Comparison of ENCODE assay signal across 25 mouse cellular contexts in genomic region chr4:63860236-63860635, GRCm38 (mm10). TPM values are rescaled to one million over a fixed set of nuclear protein-coding genes. Genes with fewer than 3 reads are reported as not detected.
A peak's percentile ranks its signal among the peaks of the same experiment; 100 is the strongest.
DNase-seq lines count a peak whose midpoint lies in the region; ATAC-seq and TF ChIP-seq lines count a peak whose summit lies in the region.
"Had no signal": no experiment of that assay in that cellular context is flagged by ENCODE, and none has a peak within 500 bp of the region (broad histone marks: within the 10 kb centered on the region; RNA-seq: fewer than 3 reads in every experiment).

No protein-coding gene starts in this region.

- TF ChIP-seq EP300 in CH12.LX (IDR thresholded peaks at IDR 0.05; ENCODE audit: low read length), result no peak

- H3K36me3 ChIP-seq in spleen, adult 2 months (ENCODE audit: control insufficient read depth, insufficient read depth, low read length), result no peaks in the 10 kb centered on the region
- peaks cover 0 to 13% of the 10 kb centered on the region in 2 experiments for H3K36me3 ChIP-seq in CH12.LX (replicated peaks in 1 of 2; ENCODE audit: control insufficient read depth in 1 of 2, insufficient read depth in 1 of 2, low read length in 1 of 2)
- no peaks in the 10 kb centered on the region for H3K36me3 ChIP-seq in macrophage (ENCODE audit: inconsistent target)
- no peaks in the 10 kb centered on the region for H3K36me3 ChIP-seq in kidney, embryonic 14.5 days (ENCODE audit: control insufficient read depth, insufficient read depth, low read length)
- H3K36me3 ChIP-seq: embryonic facial prominence, embryonic 10.5 days; forebrain, embryonic 10.5 days; forebrain, embryonic 15.5 days; heart, embryonic 10.5 days; hindbrain, embryonic 13.5 days had no signal

- ATAC-seq in kidney, embryonic 14.5 days (ENCODE audit: low FRiP score, low TSS enrichment), result no peak
- ATAC-seq: forebrain, embryonic 15.5 days; hindbrain, postnatal 0 days had no signal

- dilution Hi-C loops in CH12.LX (cut with MboI; ENCODE audit: extremely low pct_ligation_motif_present, extremely low pct_unique_long_range_greater_than_20kb, low sequenced_read_pairs), result no loop called here

- peak overlapping the region; percentile 80 for H3K27ac ChIP-seq in spleen, adult 2 months (ENCODE audit: insufficient read depth, low read length)
- H3K27ac ChIP-seq in CH12.LX (ENCODE audit: insufficient read depth, low read depth) (peak overlapping the region; percentile 94), macrophage (peak overlapping the region; percentile 45)
- H3K27ac ChIP-seq in kidney, embryonic 14.5 days (ENCODE audit: low read depth, low read length), result no peak overlapping the region
- H3K27ac ChIP-seq: embryonic facial prominence, embryonic 10.5 days; forebrain, embryonic 10.5 days; forebrain, embryonic 15.5 days; heart, embryonic 10.5 days; hindbrain, embryonic 13.5 days; hindbrain, postnatal 0 days had no signal

- in situ Hi-C loops in CH12.LX (cut with MboI; ENCODE audit: low pct_ligation_motif_present, low pct_unique_long_range_greater_than_20kb, low sequenced_read_pairs), result loop anchor here (5.0 to 10.0 kb wide), 2 partner anchors 67 to 455 kb away; partner anchors contain the start of gene Akna

- peak overlapping the region; percentile 97 for H3K9ac ChIP-seq in CH12.LX (ENCODE audit: insufficient read depth, low read depth)
- no peak overlapping the region for H3K9ac ChIP-seq in kidney, embryonic 14.5 days (ENCODE audit: low read depth, low read length)
- H3K9ac ChIP-seq: forebrain, embryonic 15.5 days; hindbrain, embryonic 13.5 days had no signal

- H3K4me1 ChIP-seq in spleen, adult 2 months (ENCODE audit: control insufficient read depth, insufficient read depth, insufficient read length), result peaks cover 15% of the 10 kb centered on the region
- H3K4me1 ChIP-seq in CH12.LX (ENCODE audit: control insufficient read depth in 1 of 2, insufficient read depth in 2 of 2), result peaks cover 9 to 37% of the 10 kb centered on the region in 2 experiments
- H3K4me1 ChIP-seq in kidney, embryonic 14.5 days (ENCODE audit: control insufficient read depth, insufficient read depth, low read length), result no peaks in the 10 kb centered on the region
- H3K4me1 ChIP-seq: forebrain, embryonic 10.5 days; forebrain, embryonic 15.5 days; heart, embryonic 10.5 days had no signal

- H3K9me3 ChIP-seq in CH12.LX (replicated peaks; ENCODE audit: low read length), result no peaks in the 10 kb centered on the region
- no peaks in the 10 kb centered on the region for H3K9me3 ChIP-seq in kidney, embryonic 14.5 days (ENCODE audit: control insufficient read depth, low read length)
- H3K9me3 ChIP-seq: embryonic facial prominence, embryonic 10.5 days; forebrain, embryonic 10.5 days; forebrain, embryonic 15.5 days; heart, embryonic 10.5 days; hindbrain, embryonic 13.5 days had no signal

- TF ChIP-seq RAD21 in CH12.LX (IDR thresholded peaks at IDR 0.05; ENCODE audit: low read depth, low read length), result no peak

- no peak for TF ChIP-seq POLR2A in spleen, adult 2 months (IDR thresholded peaks at IDR 0.05; ENCODE audit: low read depth, low read length)
- TF ChIP-seq POLR2A in CH12.LX (IDR thresholded peaks at IDR 0.05; ENCODE audit: low read depth, low read length), result 0 out of 2 replicates have a peak, but pooled peaks have one; percentile 45

- no peak for TF ChIP-seq CTCF in spleen, adult 2 months (IDR thresholded peaks at IDR 0.05; ENCODE audit: extremely low read depth, insufficient read depth, insufficient read length, insufficient replicate concordance)
- no peak for TF ChIP-seq CTCF in CH12.LX (conservative IDR thresholded peaks at IDR 0.05 in 1 of 2, IDR thresholded peaks at IDR 0.05 in 1 of 2; ENCODE audit: low read depth in 2 of 2, low read length in 2 of 2)

- H3K4me3 ChIP-seq in spleen, adult 2 months (ENCODE audit: extremely low read depth, insufficient read depth, insufficient read length), result peak overlapping the region; percentile 61
- peak overlapping the region; percentile 64 to 74 (median 71) for H3K4me3 ChIP-seq in CH12.LX (replicated peaks in 1 of 3; ENCODE audit: low read depth in 2 of 3, low read length in 2 of 3, poor library complexity in 1 of 3)
- peak overlapping the region; percentile 27 for H3K4me3 ChIP-seq in macrophage (ENCODE audit: inconsistent target)
- no peak overlapping the region for H3K4me3 ChIP-seq in kidney, embryonic 14.5 days (ENCODE audit: low read length)
- H3K4me3 ChIP-seq: embryonic facial prominence, embryonic 10.5 days; erythroblast, embryonic 14.5 days; forebrain, embryonic 10.5 days; forebrain, embryonic 15.5 days; heart, embryonic 10.5 days; hindbrain, embryonic 13.5 days had no signal

- no peaks in the 10 kb centered on the region for H3K27me3 ChIP-seq in spleen, adult 2 months (ENCODE audit: control insufficient read depth, insufficient read depth, low read length)
- no peaks in the 10 kb centered on the region for H3K27me3 ChIP-seq in CH12.LX (replicated peaks)
- H3K27me3 ChIP-seq in kidney, embryonic 14.5 days (ENCODE audit: control insufficient read depth, insufficient read depth, low read length), result no peaks in the 10 kb centered on the region
- H3K27me3 ChIP-seq: forebrain, embryonic 15.5 days; hindbrain, embryonic 13.5 days had no signal

- H3K79me2 ChIP-seq in CH12.LX (replicated peaks; ENCODE audit: control insufficient read depth, extremely low read depth, insufficient read depth, poor library complexity, severe bottlenecking), result peaks cover 55% of the 10 kb centered on the region
- H3K79me2 ChIP-seq in macrophage (ENCODE audit: inconsistent target), result peaks cover 30% of the 10 kb centered on the region; the same call in 1 of the 2 replicates

- H3K4me2 ChIP-seq in CH12.LX (ENCODE audit: insufficient read depth, low read depth, poor library complexity, severe bottlenecking), result no peak overlapping the region; the same call in 1 of the 2 replicates
- H3K4me2 ChIP-seq in kidney, embryonic 14.5 days (replicated peaks; ENCODE audit: low read depth, low read length), result no peak overlapping the region
- H3K4me2 ChIP-seq: forebrain, embryonic 15.5 days; hindbrain, embryonic 13.5 days had no signal

- WGBS in spleen, adult 2 months, result 71% methylated on average over 5 of the region's 5 CpGs
- WGBS in macrophage (ENCODE audit: missing documents), result 81% methylated on average over 5 of the region's 5 CpGs
- WGBS in kidney, embryonic 14.5 days, result 85% methylated on average over 5 of the region's 5 CpGs

- no peak for DNase-seq in spleen, adult 2 months (ENCODE audit: low read depth in 1 of 2, low spot score in 2 of 2)
- no peak for DNase-seq in spleen, postnatal 36 days (ENCODE audit: low spot score in 2 of 2)
- DNase-seq in CD4-positive helper T cell, adult 2 months (ENCODE audit: low read depth, low spot score), result peak; percentile 68
- no peak for DNase-seq in CH12.LX (ENCODE audit: extremely low read depth)
- DNase-seq in adrenal gland, adult 2 months, result no peak
- DNase-seq in layer of hippocampus, postnatal 36 days, result no peak
- DNase-seq: adrenal gland, postnatal 25 days; cerebellum, adult 18-20 months; cerebellum, adult 9-11 months; cerebellum, postnatal 36 days; gastrocnemius, postnatal 36 days; heart, adult 18-20 months; heart, postnatal 10 days had no signal

TF ChIP-seq in CH12.LX, 34 proteins besides CTCF, POLR2A, EP300 and RAD21:
- TF ChIP-seq MEF2A (IDR thresholded peaks at IDR 0.05; ENCODE audit: borderline replicate concordance, low read depth, low read length), result no peak
- peak; percentile 45; the same call in 1 of the 2 replicates for TF ChIP-seq NRF1 (IDR thresholded peaks at IDR 0.05; ENCODE audit: low read depth, low read length)

RNA-seq across cellular contexts. Expression of gene Tnfsf8, which starts 0.9 kb away (rescaled TPM):
- 1.1 and 1.2 TPM in 2 replicates for polyA plus RNA-seq in spleen, adult 2 months (2012; rRNA removed)
- total RNA-seq in CH12.LX (2012; rRNA removed), result 15.6 and 22.8 TPM in 2 replicates
- 67.9 and 72.5 TPM in 2 replicates for total RNA-seq in CH12.LX (2014; rRNA removed)
- polyA plus RNA-seq in CH12.LX (2012; ENCODE audit: insufficient read length, low read depth), result 19.4 and 19.8 TPM in 2 replicates
- total RNA-seq in macrophage (2018; cell fraction: chromatin; rRNA removed), result 1 to 10 TPM in 8 of 26 experiments, under 1 TPM in 15, not detected in 3; 0.22 to 9.0 (median 0.70) TPM
- total RNA-seq in macrophage (2018; cell fraction: cytosol; rRNA removed), result 1 to 10 TPM in 21 of 26 experiments, under 1 TPM in 5; 0.48 to 4.7 (median 1.5) TPM
- 1 to 10 TPM in 23 of 26 experiments, under 1 TPM in 3; 0.64 to 9.1 (median 3.3) TPM for total RNA-seq in macrophage (2018; cell fraction: nucleus; rRNA removed)
- 0.53 to 2.3 TPM (median 0.56 TPM) in 3 replicates for polyA plus RNA-seq in macrophage (2018)
- under 1 TPM; 0.09 to 0.14 TPM for total RNA-seq in adrenal gland, adult 2 months (2021)
- 0.09 TPM in 1 of 2 replicates, not detected in the other for polyA plus RNA-seq in adrenal gland, adult 2 months (2012; rRNA removed)
- not detected for total RNA-seq in layer of hippocampus, postnatal 36 days (2021)
- polyA plus RNA-seq in kidney, embryonic 14.5 days (2014; fragmentation: Nextera tagmentation; extraction: Ambion mirVana), result not detected in 2 replicates
- total RNA-seq: adrenal gland, postnatal 25 days; gastrocnemius, adult 8-10 months; gastrocnemius, postnatal 36 days; heart, postnatal 10 days; hindbrain, postnatal 0 days; MEL had no signal
- polyA plus RNA-seq: C2C12; embryonic facial prominence, embryonic 10.5 days; erythroblast, embryonic 14.5 days; forebrain, embryonic 10.5 days; heart, embryonic 10.5 days had no signal
